Mouse (Mus musculus) activated CD4-positive, CD25-positive, alpha-beta regulatory T cell, adult 4 months (primary cell): ENCODE measurements around the gene Lrrc8d. TPM values are rescaled to one million over a fixed set of nuclear protein-coding genes. Genes with fewer than 3 reads are reported as not detected.
"Not testable (repeated sequence)": the region's sequence is repeated elsewhere in the genome, so short reads cannot be mapped to it uniquely, and the experiment has no call there.

ENCODE experiments used
- ATAC-seq: one replicate; pipeline ENCODE4 v1.8.0; 2017
- polyA plus RNA-seq, 2 experiments: library from polyadenylated mRNA; unstranded; fragments of 100-300 nt; shearing (Covaris generic); gene quantifications; one replicate each; pipeline ENCODE4 v1.2.1; 2017

Lrrc8d gene
- polyA plus RNA-seq, 2 experiments from 2014 or later = 16.9 to 23.7 TPM

DNA sequence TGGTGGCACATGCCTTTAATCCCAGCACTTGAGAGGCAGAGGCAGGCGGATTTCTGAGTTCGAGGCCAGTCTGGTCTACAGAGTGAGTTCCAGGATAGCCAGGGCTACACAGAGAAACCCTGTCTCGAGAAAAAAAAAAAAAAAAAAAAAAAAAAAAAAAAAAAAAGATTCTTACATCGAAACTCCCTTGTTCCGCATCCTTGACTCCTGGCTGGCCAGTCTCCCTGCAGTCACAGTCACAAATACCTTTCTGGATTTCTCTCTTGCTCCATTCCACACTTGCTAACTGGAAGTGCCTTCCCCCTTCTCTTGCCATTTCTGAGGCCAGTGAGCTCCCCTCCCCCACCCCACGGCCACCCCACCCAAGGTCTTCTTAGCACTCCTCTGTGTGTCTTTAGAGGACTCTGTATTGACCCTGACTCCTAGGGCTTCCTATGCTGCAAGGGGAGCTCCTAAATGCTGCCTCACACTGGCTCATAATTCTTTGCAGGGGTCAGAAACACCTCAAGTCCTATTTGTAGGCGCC lies 13.9 kb upstream of the Lrrc8d start:
- ATAC-seq = not testable (repeated sequence)

DNA sequence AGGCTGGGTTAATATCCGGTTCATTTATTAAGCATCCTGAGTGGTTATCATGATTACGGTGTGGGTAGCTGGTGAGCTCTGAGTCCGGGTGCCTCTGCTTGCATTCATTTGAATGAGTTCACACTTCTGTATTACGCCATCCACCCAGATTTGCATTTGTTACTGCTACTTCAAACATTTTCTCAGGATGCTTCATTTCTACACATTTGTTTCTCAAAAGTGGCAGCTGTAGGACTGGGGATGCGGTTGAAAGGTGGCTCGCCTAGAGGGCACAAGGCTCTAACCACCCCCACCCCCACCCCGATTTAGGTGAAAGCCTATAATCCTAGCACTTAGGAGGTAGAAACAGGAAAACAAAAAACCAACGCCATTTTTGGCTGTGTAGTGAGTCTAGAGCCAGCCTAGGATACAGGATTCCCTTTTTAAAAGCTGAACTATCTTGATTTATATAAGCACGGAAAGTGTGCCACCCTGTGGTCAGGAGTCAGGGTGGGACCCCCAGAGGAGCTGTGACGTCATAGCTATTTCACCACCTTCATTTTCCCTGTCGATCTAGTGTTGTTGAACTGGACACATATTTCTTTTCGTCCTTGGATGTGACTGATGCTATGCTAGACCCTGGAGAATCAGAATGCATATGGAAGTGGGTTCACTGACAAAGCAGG lies 13.3 kb upstream of the Lrrc8d start:
- ATAC-seq = peak; percentile 21

DNA sequence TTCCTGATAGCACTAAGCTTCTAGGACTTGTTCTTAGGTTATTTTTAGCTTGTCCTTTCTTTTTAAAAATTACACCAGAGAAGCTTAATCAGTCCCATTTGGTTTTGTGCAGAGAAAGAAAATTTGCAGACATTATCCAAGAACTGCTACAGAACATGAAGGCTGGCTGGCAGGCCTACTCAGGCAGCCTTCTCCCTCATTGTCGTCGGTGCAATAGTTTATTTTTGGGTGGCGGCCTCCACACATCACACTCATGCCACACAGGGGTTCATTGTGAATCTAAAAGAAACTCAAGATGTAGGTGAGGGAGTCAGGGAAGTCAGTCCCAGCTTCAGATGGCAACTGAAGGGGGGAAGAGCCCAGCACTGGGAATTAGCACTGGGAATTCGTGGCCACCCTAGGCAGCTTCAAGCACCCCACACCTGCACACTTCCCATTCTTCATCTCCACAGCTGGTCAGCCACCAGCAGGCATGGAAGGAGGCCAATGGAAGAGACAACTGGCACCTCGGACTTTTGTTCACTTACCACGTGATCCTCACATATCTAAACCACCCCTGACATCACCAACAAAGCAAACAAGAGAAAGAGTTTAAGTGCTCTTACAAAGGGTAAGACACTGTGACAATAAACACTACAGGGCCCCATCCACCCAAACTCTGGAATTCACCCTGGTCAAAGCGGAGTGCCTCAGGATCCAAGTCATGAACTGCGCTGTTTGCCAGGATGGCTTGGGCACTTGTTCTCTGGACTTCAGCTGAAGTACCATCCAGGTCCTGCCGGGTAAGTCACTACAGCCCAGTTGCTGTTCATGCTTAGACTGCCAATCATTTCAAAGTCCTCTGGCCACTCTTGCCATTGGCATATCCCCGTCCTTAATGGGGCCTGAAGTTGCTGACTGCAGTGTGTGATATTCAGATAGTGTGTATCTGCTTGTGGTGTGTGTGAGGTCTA lies 9.0 kb upstream of the Lrrc8d start:
- no peak for ATAC-seq

DNA sequence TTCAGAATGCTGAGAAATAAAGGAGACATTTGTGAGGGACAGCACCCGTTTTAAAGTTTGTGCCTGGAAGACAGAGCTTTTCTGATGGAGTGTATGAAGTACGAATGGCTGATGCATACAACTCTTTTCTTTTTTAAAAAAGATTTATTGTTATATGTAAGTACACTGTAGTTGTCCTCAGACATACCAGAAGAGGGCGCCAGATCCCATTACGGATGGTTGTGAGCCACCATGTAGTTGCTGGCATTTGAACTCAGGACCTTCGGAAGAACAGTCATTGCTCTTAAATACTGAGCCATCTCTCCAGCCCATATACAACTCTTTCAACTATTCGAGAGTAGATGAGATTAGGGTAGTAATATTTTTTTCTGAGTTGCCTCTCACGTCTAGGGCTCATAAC lies 8.1 kb upstream of the Lrrc8d start:
- ATAC-seq = no peak

DNA sequence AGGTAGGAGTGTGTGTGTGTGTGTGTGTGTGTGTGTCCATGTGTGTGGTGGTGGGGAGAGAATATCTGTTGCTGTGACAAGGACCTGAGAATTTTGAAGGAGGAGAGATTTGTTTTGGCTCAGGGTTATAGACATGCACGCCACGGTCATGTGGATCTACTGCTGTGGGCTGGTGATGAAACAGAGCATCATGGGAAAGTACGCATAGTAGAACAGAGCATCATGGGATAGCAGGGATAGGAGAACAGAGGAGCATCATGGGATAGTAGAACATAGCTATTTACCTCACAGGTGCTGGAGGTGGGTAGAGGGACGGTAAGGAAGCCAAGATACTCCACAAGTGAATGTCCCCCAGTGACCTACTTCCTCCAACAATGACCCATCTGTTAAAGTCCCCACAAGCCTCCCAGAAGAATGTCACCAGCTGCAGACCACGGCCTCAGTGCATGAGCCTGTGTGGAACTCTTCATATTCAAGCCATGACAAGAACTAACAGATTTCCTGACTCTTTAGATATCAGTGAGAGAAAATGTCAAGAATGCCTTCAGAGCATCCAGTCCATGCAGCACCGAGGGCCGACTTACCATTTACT lies 5.3 kb upstream of the Lrrc8d start:
- no peak for ATAC-seq

DNA sequence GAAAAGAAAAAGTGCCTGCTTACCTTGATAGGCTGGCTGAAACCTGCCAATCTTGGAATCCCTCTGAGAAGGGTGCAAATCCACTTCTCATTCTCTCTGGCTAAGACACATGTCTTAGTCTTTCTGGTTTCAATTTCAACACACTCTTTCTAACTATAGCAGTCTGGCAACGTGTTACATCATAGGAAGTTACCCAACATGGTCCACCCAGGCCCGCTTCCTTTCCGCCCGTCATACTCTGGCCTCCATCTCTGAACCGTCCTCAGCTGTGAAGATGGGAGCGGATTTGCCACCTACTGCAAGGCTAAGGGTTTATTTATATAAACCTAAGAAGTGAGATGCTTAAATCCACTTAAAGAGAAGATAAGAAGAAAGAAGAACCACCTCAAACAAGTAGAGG lies 3.7 kb upstream of the Lrrc8d start:
- ATAC-seq = peak; percentile 52

DNA sequence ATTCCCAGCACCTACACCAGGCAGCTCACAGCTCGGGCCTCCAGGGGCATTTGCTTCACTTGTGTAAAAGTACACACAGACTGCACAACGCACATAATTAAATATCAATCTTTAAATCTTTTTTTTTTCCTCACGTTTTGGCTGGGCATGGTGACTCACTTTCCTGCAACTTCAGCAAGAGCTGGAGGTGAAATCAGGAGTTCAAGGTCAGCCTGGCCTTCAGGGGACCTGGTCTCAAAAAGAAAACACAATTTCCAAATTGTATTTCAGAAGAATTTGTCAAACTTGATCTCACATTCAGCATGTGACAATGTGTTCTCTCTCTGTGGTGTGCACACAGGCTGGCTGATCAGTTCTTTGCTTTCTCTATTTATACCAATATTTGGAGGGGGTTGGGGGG lies 1.9 kb upstream of the Lrrc8d start:
- no peak for ATAC-seq

DNA sequence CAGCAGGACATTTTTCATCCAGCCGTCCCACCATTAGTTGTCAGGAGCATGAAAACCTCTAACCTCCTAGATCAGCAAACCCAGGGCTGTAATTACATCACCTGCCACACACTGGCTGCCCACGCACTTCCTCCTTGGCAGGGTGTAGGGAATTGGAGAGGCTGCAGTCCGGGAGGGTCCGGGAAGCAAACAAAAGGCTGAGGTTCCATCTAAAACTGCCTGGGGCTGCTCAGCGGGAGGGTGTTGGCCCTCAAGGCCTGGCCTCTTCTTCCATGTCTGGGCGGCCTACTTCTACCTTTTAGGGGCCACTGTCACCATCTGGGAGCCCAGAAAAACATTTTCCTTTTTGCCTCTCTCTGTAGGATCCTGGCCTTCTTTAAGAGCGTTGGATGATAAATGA lies 1.1 kb upstream of the Lrrc8d start:
- ATAC-seq = no peak

DNA sequence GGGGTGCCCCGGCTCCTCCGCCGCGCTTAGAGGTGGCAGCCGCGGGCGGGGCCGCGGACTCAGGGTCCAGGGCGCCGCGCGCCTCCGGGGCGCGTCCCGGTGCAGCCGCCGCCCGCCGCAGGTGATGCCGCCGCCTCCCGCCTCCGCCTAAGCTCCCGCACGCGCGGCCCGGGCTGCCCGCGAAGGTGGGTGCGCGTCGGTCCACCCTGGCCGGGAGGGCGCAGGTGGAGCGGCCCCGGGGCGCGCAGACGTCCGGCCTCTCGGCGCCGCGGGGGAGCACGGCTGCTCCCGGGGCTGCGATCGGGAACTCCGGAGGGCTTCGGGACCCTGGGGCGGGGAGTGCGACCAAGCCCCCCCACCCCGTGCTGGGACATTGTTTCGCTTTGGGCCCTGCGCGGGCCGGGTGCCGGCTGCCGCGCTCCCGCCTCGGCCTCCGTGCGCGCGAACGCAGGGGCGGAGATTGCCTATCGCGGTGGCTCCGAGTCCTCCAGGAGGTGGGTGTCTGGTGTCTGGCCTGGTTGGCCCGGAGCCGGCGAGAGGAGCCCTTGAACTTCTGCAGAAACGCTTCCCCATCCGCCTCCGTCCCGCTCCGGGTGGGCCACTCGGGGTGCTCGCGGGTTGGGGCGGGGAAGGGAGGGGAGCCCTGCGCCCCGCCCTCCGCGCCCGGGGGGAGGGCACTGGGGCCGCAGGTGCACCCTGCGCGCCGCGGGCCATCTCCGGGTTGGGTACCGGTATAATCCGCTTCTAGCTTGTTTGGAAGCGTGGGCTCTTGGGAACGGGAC lies 492 bp downstream of the Lrrc8d start:
- ATAC-seq = peak; percentile 58

DNA sequence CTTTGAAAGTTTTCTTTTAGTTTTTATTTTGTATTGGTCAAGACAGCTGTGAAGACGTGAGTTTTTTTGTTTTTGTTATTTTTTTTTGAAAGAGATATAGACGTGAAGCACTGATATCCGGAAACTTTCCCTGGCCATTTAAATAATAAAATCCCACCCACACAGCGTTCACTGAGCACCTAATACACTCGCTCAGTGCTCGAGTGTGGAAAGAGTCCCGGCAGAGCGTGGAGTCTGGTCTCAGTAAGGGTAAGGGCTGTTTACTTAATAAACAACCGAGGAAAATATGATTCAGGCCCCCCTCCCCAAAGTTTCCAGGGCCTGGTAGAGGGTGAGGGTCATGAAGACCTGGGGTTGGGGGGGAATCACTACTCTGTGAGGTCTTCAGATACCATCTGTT lies 1.6 kb downstream of the Lrrc8d start:
- no peak for ATAC-seq

DNA sequence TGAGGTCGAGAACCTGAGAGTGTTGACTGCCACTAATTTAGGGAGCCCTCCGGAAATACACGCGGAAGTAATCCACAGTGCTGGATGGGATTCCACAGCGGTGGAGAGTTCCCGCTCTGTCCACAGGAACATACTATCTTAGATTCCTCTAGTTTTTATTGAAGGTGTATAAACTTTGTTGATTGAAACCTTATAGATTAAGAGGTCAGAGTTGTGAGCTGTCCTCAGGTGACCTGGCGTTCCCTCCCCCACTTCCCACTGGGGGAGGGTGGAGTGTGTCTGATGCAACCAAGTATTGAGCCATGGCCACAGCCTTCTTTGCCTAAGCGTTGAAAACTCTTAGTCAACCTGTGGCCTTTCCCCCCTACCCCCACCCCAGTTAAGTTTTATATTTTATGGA lies 2.1 kb downstream of the Lrrc8d start:
- no peak for ATAC-seq

DNA sequence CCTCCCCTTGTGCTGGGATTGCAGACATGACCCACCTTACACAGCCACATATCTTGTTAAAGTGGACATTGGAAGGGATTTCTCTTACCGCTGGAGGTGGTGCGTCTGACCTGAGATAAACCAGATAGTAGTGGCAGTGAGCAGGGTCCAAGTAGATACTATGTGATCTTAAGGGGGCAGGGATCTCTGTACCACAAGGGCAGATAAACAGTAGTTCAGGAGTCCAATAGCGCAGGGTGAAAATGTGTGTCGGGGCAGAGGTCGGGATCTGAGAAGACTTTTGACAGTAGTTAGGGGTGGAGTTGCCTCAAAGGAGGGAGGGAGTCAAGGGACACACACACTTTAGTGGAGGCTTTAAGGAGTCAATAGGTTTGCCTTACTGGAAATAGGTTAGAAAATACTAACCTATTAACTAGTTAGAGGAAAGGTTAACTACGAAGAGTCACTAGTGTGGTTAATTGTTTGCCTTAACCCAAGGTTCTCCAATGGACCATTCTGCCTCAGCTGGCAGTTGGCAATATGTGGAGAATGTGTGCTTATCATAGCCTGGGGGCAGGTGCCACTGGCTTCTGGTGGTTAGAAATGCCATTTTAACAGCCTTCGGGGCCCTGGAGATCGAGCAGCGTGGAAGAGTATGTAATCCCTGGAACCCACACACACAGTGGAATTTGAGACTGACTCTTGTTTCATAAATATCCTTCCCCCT lies 3.0 kb downstream of the Lrrc8d start:
- no peak for ATAC-seq

DNA sequence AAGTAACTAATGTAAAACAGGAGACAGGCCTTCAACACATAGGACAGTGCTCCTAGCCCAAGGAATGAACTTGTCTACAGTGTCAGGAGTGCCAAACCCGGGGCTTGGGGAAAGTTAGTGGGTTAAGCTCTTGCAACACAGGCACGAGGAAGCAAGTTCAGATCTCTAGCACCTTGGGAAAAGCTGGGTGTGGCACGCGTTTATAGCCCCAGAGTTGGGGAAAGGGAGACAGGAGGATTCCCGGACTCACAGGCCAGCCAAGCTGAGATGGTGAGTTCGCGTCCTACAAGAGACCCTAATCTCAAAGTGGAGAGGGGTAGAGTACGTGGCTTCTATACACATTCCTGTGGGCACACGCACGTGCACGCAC lies 3.5 kb downstream of the Lrrc8d start:
- ATAC-seq = no peak

DNA sequence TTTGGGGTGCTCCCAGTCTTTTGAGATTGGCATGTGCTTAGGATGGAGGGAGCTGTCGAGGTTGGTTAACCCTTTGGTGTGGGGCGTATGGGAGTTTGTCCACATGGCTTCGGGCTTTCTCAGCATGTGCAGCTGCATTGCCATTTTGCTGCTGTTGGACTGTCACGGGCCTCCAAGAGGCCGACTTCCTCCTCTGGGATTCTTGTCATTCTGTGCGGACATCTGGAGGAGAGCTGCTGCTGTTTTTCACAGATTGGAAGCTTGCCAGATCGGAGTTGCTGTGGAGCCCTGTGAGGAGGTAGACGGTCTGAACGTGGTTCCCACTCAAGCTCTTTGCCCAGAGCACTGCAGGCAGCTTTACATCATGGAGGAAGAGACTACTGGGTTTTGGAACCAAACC lies 4.8 kb downstream of the Lrrc8d start:
- no peak for ATAC-seq

DNA sequence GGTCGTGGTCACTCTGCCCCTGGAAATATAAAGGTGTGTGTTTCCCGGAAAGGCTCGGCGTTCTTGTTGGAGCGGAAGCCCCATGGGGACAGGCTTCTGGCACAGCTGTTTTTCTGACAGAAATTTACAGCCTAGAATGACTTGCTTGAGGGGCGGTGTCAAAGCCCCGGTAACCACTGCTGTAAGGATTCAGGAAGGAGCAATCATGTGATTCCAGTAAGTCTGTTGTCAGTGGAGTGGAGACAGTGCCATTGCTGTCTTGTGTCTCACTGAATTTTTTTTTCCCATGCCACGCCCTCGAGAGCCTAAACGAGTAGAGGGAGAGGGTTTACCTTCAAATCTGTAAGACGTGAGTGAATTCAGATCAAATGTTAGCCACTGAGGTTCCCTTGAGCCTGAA lies 6.9 kb downstream of the Lrrc8d start:
- no peak for ATAC-seq

DNA sequence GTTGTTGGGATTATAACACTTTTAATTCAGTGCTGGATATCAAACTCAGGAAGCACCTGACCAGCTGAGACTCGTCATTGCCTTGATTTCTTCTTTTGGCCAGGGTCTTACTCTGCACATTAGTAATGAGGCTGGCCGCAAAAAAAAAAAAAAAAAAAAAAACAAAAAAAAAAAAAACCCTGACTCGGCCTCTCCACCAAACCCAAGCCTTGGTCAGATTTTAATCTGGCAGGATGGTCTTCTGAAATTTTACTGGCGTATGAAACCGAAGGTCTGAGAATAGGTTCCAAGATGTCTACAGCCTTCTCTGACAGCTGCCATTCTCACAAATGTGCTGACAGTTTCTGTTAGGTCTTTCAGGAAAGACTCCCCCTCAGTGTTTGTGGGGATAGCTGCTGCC lies 8.5 kb downstream of the Lrrc8d start:
- no peak for ATAC-seq

DNA sequence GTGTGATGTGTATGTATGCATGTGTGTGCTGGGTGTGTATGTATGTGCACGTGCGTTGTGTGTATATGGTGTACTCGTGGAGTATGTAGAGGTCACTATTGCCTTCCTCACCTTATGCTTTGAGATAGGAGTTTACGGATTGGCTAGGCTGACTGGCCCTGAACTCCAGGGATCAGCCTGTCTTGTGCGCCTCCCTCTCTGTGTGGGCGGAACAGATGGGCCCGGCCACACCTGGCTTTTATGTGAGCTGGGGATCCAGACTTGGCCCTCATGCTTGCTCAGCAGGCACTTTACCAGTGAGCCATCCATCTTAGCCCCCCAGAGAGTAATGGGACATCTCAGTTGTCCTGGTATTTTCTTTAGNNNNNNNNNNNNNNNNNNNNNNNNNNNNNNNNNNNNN lies 10.7 kb downstream of the Lrrc8d start:
- ATAC-seq = no peak

DNA sequence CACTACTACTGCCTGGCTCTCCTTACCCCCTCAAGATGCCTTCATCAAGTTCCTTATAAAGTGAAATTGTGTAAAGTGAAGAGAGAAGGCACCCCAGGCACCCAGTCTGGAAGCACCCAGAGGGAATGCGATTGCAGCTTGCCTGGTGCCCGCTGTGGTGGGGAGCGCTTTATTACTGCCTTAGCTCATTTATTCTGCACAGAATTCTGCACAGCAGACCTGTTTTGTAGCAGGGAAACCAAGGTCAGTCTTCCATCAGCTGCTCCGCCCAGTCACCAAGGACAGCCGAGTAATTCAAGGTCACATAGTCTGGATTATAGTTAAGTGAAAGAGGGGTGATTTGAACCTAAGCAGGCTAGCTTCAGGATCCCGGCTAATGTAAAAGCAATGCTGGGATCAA lies 14.7 kb downstream of the Lrrc8d start:
- ATAC-seq = no peak

DNA sequence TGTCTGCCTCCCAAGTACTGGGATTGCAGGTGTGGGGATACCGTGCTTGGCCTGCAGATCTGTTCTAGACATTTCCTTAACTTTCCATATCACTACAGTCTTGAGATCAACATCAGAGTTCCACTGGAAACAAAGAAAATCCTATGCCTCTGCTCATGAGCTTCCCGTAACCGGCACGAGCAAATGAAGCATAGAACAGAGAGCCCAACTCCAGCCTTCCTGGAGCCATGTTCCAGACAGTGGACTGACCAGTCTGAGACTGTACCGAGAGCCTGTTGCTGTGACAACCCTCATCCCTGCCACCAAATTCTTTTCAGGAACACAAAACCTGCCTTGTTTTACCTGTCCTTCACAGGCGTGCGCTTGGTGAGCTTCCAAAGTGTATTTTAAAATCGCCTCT lies 15.3 kb downstream of the Lrrc8d start:
- no peak for ATAC-seq

DNA sequence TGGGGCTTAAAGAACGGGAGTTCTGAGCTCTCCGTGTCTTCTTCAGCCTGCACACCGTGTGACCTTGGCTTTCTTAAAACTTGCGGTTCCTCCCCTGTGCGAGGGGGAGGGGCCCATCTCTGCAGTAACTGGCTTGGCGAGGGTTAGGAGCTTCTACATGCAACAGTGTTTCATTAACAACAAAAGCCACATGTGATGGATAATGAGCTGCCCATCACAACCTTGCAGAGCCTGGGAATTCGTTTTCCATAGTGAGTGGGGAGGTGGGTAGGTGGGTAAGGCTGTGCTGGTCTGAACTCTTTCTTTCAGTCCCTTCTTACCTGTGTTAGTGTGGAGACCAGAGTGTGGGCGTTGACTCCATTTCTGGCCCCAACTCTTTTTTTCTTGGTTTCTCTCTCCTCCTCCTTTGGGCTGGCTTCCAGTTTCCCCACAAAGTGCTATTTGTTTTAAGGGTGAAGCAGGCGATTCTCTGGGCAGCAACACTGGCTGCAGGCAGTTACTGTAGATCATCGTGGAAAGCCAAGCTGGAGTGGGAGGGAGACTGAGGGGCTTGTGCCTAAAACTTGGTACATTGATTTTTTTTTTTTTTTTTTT lies 15.9 kb downstream of the Lrrc8d start:
- no peak for ATAC-seq

DNA sequence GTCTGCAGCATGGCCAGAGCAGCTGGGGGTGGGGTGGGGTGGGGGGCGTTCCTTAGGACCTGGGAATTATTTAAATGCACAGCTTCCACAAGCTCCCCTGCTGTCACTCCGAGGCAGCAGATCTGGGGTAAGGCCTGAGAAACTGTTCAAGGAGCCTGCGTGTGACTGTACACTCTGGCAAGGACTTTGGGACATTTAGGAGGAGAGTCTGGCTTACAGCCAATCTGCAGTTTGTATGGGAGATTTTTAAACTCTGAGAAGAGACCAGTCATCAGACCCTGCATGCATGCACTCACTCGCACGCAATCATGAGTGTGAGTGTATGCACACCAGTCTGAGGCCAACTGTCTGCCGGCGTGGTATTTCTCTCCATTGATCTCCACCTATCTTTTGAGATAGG lies 17.5 kb downstream of the Lrrc8d start:
- no peak for ATAC-seq
